Mouse (Mus musculus) CH12.LX (cell line): ENCODE data around the gene 9930111J21Rik2. TPM values are rescaled to one million over a fixed set of nuclear protein-coding genes. Genes with fewer than 3 reads are reported as not detected.

Experiments
- DNase-seq: peaks from one replicate; pipeline ENCODE4 v3.0.0-alpha.2; 2013; ENCODE audit errors: extremely low read depth
- H3K27ac ChIP-seq: 2 replicates; pipeline ENCODE4 v1.5.1; 2012; ENCODE audit warnings: low read depth, mild to moderate bottlenecking, control low read depth, moderate library complexity; ENCODE audit not compliant: insufficient read depth
- H3K27me3 ChIP-seq: replicated peaks from 2 replicates; pipeline ENCODE3; 2012; ENCODE audit warnings: inconsistent platforms
- H3K36me3 ChIP-seq, 2 experiments: replicated peaks in 1 of 2; 2 replicates each; pipeline versions ENCODE3 to v1.6.1; 2012; ENCODE audit warnings: inconsistent platforms in 1 of 2, low read length in 1 of 2, mild to moderate bottlenecking in 1 of 2, mixed read lengths in 1 of 2, moderate library complexity in 1 of 2; ENCODE audit not compliant: control insufficient read depth in 1 of 2, insufficient read depth in 1 of 2
- H3K4me1 ChIP-seq, 2 experiments: 2 replicates each; pipeline ENCODE4 v1.6.1; 2012; ENCODE audit warnings: inconsistent platforms in 1 of 2, moderate library complexity in 1 of 2; ENCODE audit not compliant: insufficient read depth in 2 of 2, control insufficient read depth in 1 of 2
- H3K4me2 ChIP-seq: 2 replicates; pipeline ENCODE4 v1.6.1; 2012; ENCODE audit warnings: low read depth, mild to moderate bottlenecking, control low read depth; ENCODE audit not compliant: poor library complexity, insufficient read depth, severe bottlenecking
- H3K4me3 ChIP-seq, 3 experiments: fragments of 150-350 bp in 1 of 3; sonication (generic) in 1 of 3; replicated peaks in 1 of 3; 2 replicates each; pipeline versions ENCODE3 to v1.5.1; 2011 to 2012; ENCODE audit warnings: low read depth in 2 of 3, low read length in 2 of 3, mild to moderate bottlenecking in 2 of 3, moderate library complexity in 2 of 3, control low read depth in 1 of 3, improper control_type of control experiment in 1 of 3, inconsistent platforms in 1 of 3, mixed read lengths in 1 of 3; ENCODE audit not compliant: poor library complexity in 1 of 3
- H3K79me2 ChIP-seq: replicated peaks from 2 replicates; pipeline ENCODE4 v1.6.1; 2012; ENCODE audit warnings: mild to moderate bottlenecking, moderate library complexity; ENCODE audit not compliant: control insufficient read depth, poor library complexity, insufficient read depth, severe bottlenecking; ENCODE audit errors: extremely low read depth
- H3K9ac ChIP-seq: 2 replicates; pipeline ENCODE4 v1.6.1; 2012; ENCODE audit warnings: low read depth, mild to moderate bottlenecking, control low read depth, moderate library complexity; ENCODE audit not compliant: insufficient read depth
- H3K9me3 ChIP-seq: replicated peaks from 2 replicates; pipeline ENCODE3; 2012; ENCODE audit warnings: low read length, inconsistent platforms, mixed read lengths
- CHD1 ChIP-seq: IDR thresholded peaks from 2 replicates; pipeline ENCODE4 v1.6.1; 2012; ENCODE audit warnings: low read depth, low read length, improper control_type of control experiment, inconsistent platforms
- CHD2 ChIP-seq: IDR thresholded peaks from 2 replicates; pipeline ENCODE4 v1.6.1; 2011; ENCODE audit warnings: low read length, improper control_type of control experiment
- ELF1 ChIP-seq: IDR thresholded peaks from 2 replicates; pipeline ENCODE4 v1.6.1; 2014; ENCODE audit warnings: low read depth, mild to moderate bottlenecking, inconsistent platforms, low read length, improper control_type of control experiment
- ETS1 ChIP-seq: conservative IDR thresholded peaks from 2 replicates; pipeline ENCODE4 v1.6.1; 2012; ENCODE audit warnings: low read depth, mild to moderate bottlenecking, inconsistent platforms, low read length, improper control_type of control experiment, moderate library complexity
- JUN ChIP-seq: IDR thresholded peaks from 2 replicates; pipeline ENCODE4 v1.6.1; 2011; ENCODE audit warnings: low read depth, mild to moderate bottlenecking, low read length, improper control_type of control experiment, moderate library complexity; ENCODE audit not compliant: insufficient read depth
- JUND ChIP-seq: conservative IDR thresholded peaks from 2 replicates; pipeline ENCODE4 v1.6.1; 2011; ENCODE audit warnings: low read depth, low read length, improper control_type of control experiment
- MAZ ChIP-seq: IDR thresholded peaks from 2 replicates; pipeline ENCODE4 v1.6.1; 2012; ENCODE audit warnings: low read depth, mild to moderate bottlenecking, inconsistent platforms, low read length, improper control_type of control experiment, moderate library complexity
- MEF2A ChIP-seq: IDR thresholded peaks from 2 replicates; pipeline ENCODE4 v1.6.1; 2014; ENCODE audit warnings: low read depth, mild to moderate bottlenecking, inconsistent platforms, low read length, improper control_type of control experiment, borderline replicate concordance
- PAX5 ChIP-seq: IDR thresholded peaks from 2 replicates; pipeline ENCODE4 v1.6.1; 2012; ENCODE audit warnings: low read length, inconsistent platforms, mixed read lengths
- POLR2AphosphoS2 ChIP-seq: IDR thresholded peaks from 2 replicates; pipeline ENCODE4 v1.6.1; 2011; ENCODE audit warnings: low read depth, low read length, improper control_type of control experiment
- TBP ChIP-seq: conservative IDR thresholded peaks from 2 replicates; pipeline ENCODE4 v1.6.1; 2011; ENCODE audit warnings: low read depth, low read length, improper control_type of control experiment
- ZC3H11A ChIP-seq: IDR thresholded peaks from 2 replicates; pipeline ENCODE4 v1.6.1; 2012; ENCODE audit warnings: low read depth, mild to moderate bottlenecking, inconsistent platforms, low read length, improper control_type of control experiment
- ZMIZ1 ChIP-seq: IDR thresholded peaks from 2 replicates; pipeline ENCODE4 v1.6.1; 2012; ENCODE audit warnings: low read depth, mild to moderate bottlenecking, inconsistent platforms, low read length, improper control_type of control experiment
- dilution Hi-C: fragments of 300-500 bp; cut with MboI; formaldehyde crosslinking; loops from 2 replicates; pipeline ENCODE4 v1.14.3; 2020; ENCODE audit warnings: low sequenced_read_pairs; ENCODE audit not compliant: extremely low pct_unique_long_range_greater_than_20kb, extremely low pct_ligation_motif_present
- in situ Hi-C: fragments of 300-500 bp; cut with MboI; formaldehyde crosslinking; loops from 3 replicates; pipeline ENCODE4 v1.14.3; 2019; ENCODE audit warnings: low sequenced_read_pairs, low pct_ligation_motif_present, low pct_unique_long_range_greater_than_20kb, mixed read lengths
- polyA plus RNA-seq: library from polyadenylated mRNA; unstranded; fragments of >175 nt; gene quantifications from 2 replicates; pipeline ENCODE4 v1.2.1, GENCODE M21; 2012; ENCODE audit warnings: low read depth; ENCODE audit not compliant: insufficient read length
- total RNA-seq, 2 experiments: library from RNA; depleted of rRNA; stranded (reverse); fragments of 300-350 nt in 1 of 2; fragments of >200 nt in 1 of 2; gene quantifications; 2 replicates each; pipeline ENCODE4 v1.2.3; 2012 to 2014

Gene 9930111J21Rik2
- total and polyA plus RNA-seq, 3 experiments: 6.9 to 22.7 (median 18.5) TPM

DNA sequence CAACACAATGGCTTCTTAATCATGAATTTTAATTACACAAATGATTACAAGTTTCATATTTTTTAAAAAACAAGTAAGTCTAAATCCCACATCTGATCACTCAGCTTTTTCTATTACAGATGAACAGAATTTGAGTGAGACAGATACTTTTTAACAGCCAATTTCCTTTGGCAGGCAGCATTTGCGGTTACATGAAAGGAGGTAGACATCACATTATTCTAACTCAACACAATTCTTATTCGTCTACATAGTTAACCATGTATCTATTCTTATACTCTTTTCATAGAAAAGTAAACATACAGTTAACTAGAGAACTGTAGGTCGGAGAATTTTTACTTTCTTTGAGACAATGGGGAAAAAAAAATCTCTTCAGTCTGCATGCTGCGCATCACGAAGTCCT is 39.5 kb upstream of the 9930111J21Rik2 start:
- in situ Hi-C loops: no loop called here
- no peak for TF ChIP-seq CHD1
- no peak for TF ChIP-seq POLR2AphosphoS2
- no peak for TF ChIP-seq TBP
- TF ChIP-seq ELF1: no peak
- TF ChIP-seq PAX5: no peak
- TF ChIP-seq, all 38 proteins: peak for 0
- Histone ChIP-seq H3K79me2 (no peaks in the 10 kb centered on the region; the same call in 1 of the 2 replicates), H3K27ac (no peak overlapping the region), H3K4me2 (no peak overlapping the region), H3K36me3 (no peaks in the 10 kb centered on the region), H3K4me1 (peaks cover 0 to 25% of the 10 kb centered on the region in 2 experiments), H3K4me3 (no peak overlapping the region), H3K9ac (no peak overlapping the region), H3K27me3 (no peaks in the 10 kb centered on the region), H3K9me3 (no peaks in the 10 kb centered on the region)
- dilution Hi-C loops: no loop called here
- no peak for DNase-seq

DNA sequence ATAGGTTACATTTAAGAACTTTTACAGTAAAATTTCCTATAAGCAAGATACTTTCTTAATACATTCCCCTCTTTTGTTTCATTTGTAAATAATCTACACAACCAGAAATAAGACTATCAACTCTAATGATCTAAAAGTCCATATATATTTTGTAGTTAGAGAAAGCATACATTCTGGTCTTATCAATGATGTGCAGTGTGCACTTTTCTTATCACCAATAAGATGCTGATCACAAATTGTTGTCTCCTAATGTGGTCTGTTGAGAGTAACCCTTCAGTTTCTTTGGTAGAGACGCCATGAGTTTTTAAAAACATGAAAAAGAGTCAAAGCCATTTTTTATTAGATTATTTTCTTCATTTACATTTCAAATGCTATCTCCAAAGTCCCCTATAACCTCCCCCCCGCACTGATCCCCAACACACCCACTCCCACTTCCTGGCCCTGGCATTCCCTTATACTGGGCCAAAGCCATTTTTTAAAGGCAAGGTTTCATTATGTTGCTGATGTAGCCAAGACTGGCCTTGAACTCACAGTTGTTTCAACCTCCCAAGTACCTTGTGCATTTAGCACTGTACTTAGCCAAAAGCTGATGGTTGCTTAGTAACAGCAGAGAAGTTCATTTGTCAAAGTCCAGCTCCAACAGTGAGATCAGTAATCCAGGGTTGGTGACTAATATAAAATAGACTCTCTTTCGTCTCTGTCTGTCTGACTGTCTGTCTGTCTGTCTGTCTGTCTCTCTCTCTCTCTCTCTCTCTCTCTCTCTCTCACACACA is 38.9 kb upstream of the 9930111J21Rik2 start:
- H3K27me3 ChIP-seq: no peaks in the 10 kb centered on the region
- TF ChIP-seq ZMIZ1 (no peak), JUND (no peak), CHD2 (no peak), ZC3H11A (no peak), PAX5 (no peak), JUN (no peak), MEF2A (no peak), ETS1 (no peak), MAZ (no peak), POLR2AphosphoS2 (no peak)
- TF ChIP-seq, all 38 proteins: peak for 0
- H3K4me1 ChIP-seq: peaks cover 5 to 32% of the 10 kb centered on the region in 2 experiments
- in situ Hi-C loops: no loop called here
- H3K27ac ChIP-seq: no peak overlapping the region
- H3K4me2 ChIP-seq: no peak overlapping the region
- no peak for DNase-seq
- no peak overlapping the region for H3K9ac ChIP-seq
- no peaks in the 10 kb centered on the region for H3K36me3 ChIP-seq
- no peaks in the 10 kb centered on the region for H3K9me3 ChIP-seq
- dilution Hi-C loops: no loop called here
- no peaks in the 10 kb centered on the region; the same call in 1 of the 2 replicates for H3K79me2 ChIP-seq
- H3K4me3 ChIP-seq: no peak overlapping the region
